16 mouse cellular contexts compared by ENCODE assay signal in the genomic region with DNA sequence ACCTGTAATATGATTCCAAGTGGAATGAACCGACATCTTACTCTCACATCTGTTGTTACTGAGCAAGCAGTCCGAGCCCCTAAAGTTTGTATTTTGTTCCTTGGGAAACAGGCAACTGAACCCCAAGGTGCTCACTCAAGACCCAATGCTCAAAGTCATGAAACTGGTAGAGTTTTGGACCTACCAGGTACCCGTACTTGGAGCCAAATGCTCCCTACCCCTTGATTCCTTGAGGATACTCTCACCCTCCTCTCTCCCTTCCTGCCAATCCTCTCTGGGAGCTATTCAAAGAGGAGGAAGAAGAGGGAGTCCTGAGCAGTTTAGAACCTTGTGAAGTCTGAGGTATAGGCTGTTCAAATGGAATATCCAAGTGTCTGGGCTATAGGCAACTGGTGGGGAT. TPM values are rescaled to one million over a fixed set of nuclear protein-coding genes. Genes with fewer than 3 reads are reported as not detected.
DNase-seq lines count a peak whose midpoint lies in the region; ATAC-seq and TF ChIP-seq lines count a peak whose summit lies in the region.
"Had no signal": no experiment of that assay in that cellular context is flagged by ENCODE, and none has a peak within 500 bp of the region (broad histone marks: within the 10 kb centered on the region; RNA-seq: fewer than 3 reads in every experiment).

No protein-coding gene starts in this region.

- 88% methylated on average over 3 of the region's 3 CpGs for WGBS in forebrain, embryonic 13.5 days
- WGBS in forebrain, embryonic 11.5 days: 75% methylated on average over 3 of the region's 3 CpGs
- WGBS in kidney, embryonic 14.5 days: 66% methylated on average over 3 of the region's 3 CpGs
- 71% methylated on average over 3 of the region's 3 CpGs for WGBS in liver, embryonic 13.5 days (ENCODE audit: insufficient replicate concordance)

- no peaks in the 10 kb centered on the region for H3K36me3 ChIP-seq in forebrain, embryonic 13.5 days (ENCODE audit: poor library complexity, severe bottlenecking)
- H3K36me3 ChIP-seq in forebrain, embryonic 11.5 days (ENCODE audit: control insufficient read depth, insufficient read depth, low read length): no peaks in the 10 kb centered on the region
- H3K36me3 ChIP-seq in kidney, embryonic 14.5 days (ENCODE audit: control insufficient read depth, insufficient read depth, low read length): no peaks in the 10 kb centered on the region
- H3K36me3 ChIP-seq in ES-E14 (ENCODE audit: control insufficient read depth, insufficient read depth, low read length, poor library complexity, severe bottlenecking): no peaks in the 10 kb centered on the region
- no peaks in the 10 kb centered on the region for H3K36me3 ChIP-seq in liver, embryonic 13.5 days
- H3K36me3 ChIP-seq: embryonic facial prominence, embryonic 15.5 days had no signal

- in situ Hi-C loops in ES-E14 (cut with MboI; ENCODE audit: low sequenced_read_pairs in 2 of 2, unreplicated experiment in 2 of 2): no loop called here

- H3K9me3 ChIP-seq in forebrain, embryonic 13.5 days (replicated peaks): no peaks in the 10 kb centered on the region
- no peaks in the 10 kb centered on the region for H3K9me3 ChIP-seq in forebrain, embryonic 11.5 days (ENCODE audit: control insufficient read depth, low read length)
- no peaks in the 10 kb centered on the region for H3K9me3 ChIP-seq in kidney, embryonic 14.5 days (ENCODE audit: control insufficient read depth, low read length)
- H3K9me3 ChIP-seq in ES-E14 (ENCODE audit: control insufficient read depth, insufficient read depth, low read depth, low read length): no peaks in the 10 kb centered on the region
- H3K9me3 ChIP-seq in liver, embryonic 13.5 days (replicated peaks): no peaks in the 10 kb centered on the region
- H3K9me3 ChIP-seq: embryonic facial prominence, embryonic 15.5 days had no signal

- peak overlapping the region; percentile 64 for H3K4me2 ChIP-seq in forebrain, embryonic 13.5 days
- H3K4me2 ChIP-seq in forebrain, embryonic 11.5 days (ENCODE audit: low read depth, low read length, severe bottlenecking): no peak overlapping the region
- H3K4me2 ChIP-seq in kidney, embryonic 14.5 days (replicated peaks; ENCODE audit: low read depth, low read length): peak overlapping the region; percentile 42; the same call in 1 of the 2 replicates
- H3K4me2 ChIP-seq in liver, embryonic 13.5 days: peak overlapping the region; percentile 75

- H3K27ac ChIP-seq in forebrain, embryonic 13.5 days: no peak overlapping the region
- no peak overlapping the region for H3K27ac ChIP-seq in forebrain, embryonic 11.5 days (ENCODE audit: low read depth, low read length)
- H3K27ac ChIP-seq in kidney, embryonic 14.5 days (ENCODE audit: low read depth, low read length): no peak overlapping the region
- no peak overlapping the region for H3K27ac ChIP-seq in ES-E14 (ENCODE audit: insufficient read depth, low read depth, low read length, poor library complexity, severe bottlenecking)
- peak overlapping the region; percentile 96 for H3K27ac ChIP-seq in liver, embryonic 13.5 days
- H3K27ac ChIP-seq: embryonic facial prominence, embryonic 15.5 days; left cerebral cortex, adult 2 months had no signal

- H3K4me3 ChIP-seq in forebrain, embryonic 13.5 days: no peak overlapping the region
- H3K4me3 ChIP-seq in forebrain, embryonic 11.5 days (ENCODE audit: low read depth, low read length): no peak overlapping the region
- no peak overlapping the region for H3K4me3 ChIP-seq in kidney, embryonic 14.5 days (ENCODE audit: low read length)
- peak overlapping the region; percentile 42 to 83; a peak in 3 of 4 replicates for H3K4me3 ChIP-seq in ES-E14 (ENCODE audit: insufficient read depth in 1 of 2, low read depth in 1 of 2, low read length in 2 of 2, poor library complexity in 1 of 2, severe bottlenecking in 1 of 2)
- H3K4me3 ChIP-seq in liver, embryonic 13.5 days (replicated peaks): peak overlapping the region; percentile 92

- peaks cover 24% of the 10 kb centered on the region for H3K4me1 ChIP-seq in forebrain, embryonic 13.5 days
- no peaks in the 10 kb centered on the region for H3K4me1 ChIP-seq in forebrain, embryonic 11.5 days (replicated peaks; ENCODE audit: control insufficient read depth, insufficient read depth, low read length)
- H3K4me1 ChIP-seq in kidney, embryonic 14.5 days (ENCODE audit: control insufficient read depth, insufficient read depth, low read length): peaks cover 29% of the 10 kb centered on the region
- H3K4me1 ChIP-seq in ES-E14 (ENCODE audit: control insufficient read depth in 2 of 2, insufficient read depth in 2 of 2, low read length in 2 of 2, poor library complexity in 1 of 2): peaks cover 4 to 17% of the 10 kb centered on the region in 2 experiments
- H3K4me1 ChIP-seq in liver, embryonic 13.5 days (replicated peaks): peaks cover 74% of the 10 kb centered on the region

- H3K27me3 ChIP-seq in forebrain, embryonic 13.5 days: no peaks in the 10 kb centered on the region
- H3K27me3 ChIP-seq in forebrain, embryonic 11.5 days (ENCODE audit: control insufficient read depth, insufficient read depth, low read length): no peaks in the 10 kb centered on the region
- H3K27me3 ChIP-seq in kidney, embryonic 14.5 days (ENCODE audit: control insufficient read depth, insufficient read depth, low read length): no peaks in the 10 kb centered on the region
- H3K27me3 ChIP-seq in liver, embryonic 13.5 days: no peaks in the 10 kb centered on the region
- H3K27me3 ChIP-seq: embryonic facial prominence, embryonic 15.5 days had no signal

- no peak overlapping the region for H3K9ac ChIP-seq in forebrain, embryonic 13.5 days
- no peak overlapping the region for H3K9ac ChIP-seq in forebrain, embryonic 11.5 days (ENCODE audit: low read length)
- H3K9ac ChIP-seq in kidney, embryonic 14.5 days (ENCODE audit: low read depth, low read length): no peak overlapping the region
- H3K9ac ChIP-seq in ES-E14 (ENCODE audit: insufficient read depth, low read depth, low read length, poor library complexity, severe bottlenecking): no peak overlapping the region
- peak overlapping the region; percentile 96; the same call in 1 of the 2 replicates for H3K9ac ChIP-seq in liver, embryonic 13.5 days
- H3K9ac ChIP-seq: embryonic facial prominence, embryonic 15.5 days; lung, embryonic 14.5 days had no signal

- no peak for DNase-seq in forebrain, embryonic 11.5 days (ENCODE audit: low spot score)
- DNase-seq in kidney, postnatal 25 days: no peak
- no peak for DNase-seq in ES-E14 (ENCODE audit: low read depth, low spot score)
- DNase-seq in liver, embryonic 13.5 days: no peak
- no peak for DNase-seq in thymus, postnatal 14 days
- DNase-seq: gastrocnemius, postnatal 10 days; kidney, adult 2 months; lung, embryonic 14.5 days; spleen, adult 18-20 months had no signal

- ATAC-seq in forebrain, embryonic 13.5 days: no peak
- ATAC-seq in forebrain, embryonic 11.5 days (replicated peaks; ENCODE audit: low FRiP score): no peak
- no peak for ATAC-seq in kidney, embryonic 14.5 days (ENCODE audit: low FRiP score, low TSS enrichment)
- ATAC-seq in liver, embryonic 13.5 days (ENCODE audit: low read depth): no peak
- ATAC-seq in granulocyte monocyte progenitor cell, adult 5-6 weeks (replicated peaks; ENCODE audit: poor library complexity, severe bottlenecking): no peak

TF ChIP-seq in ES-E14, 5 proteins besides CTCF, POLR2A, EP300 and RAD21 (continues in another document):
- TF ChIP-seq ZC3H11A (IDR thresholded peaks at IDR 0.05; ENCODE audit: borderline replicate concordance, low read depth, low read length): no peak
- no peak for TF ChIP-seq CHD2 (IDR thresholded peaks at IDR 0.05; ENCODE audit: low read depth, low read length)
- no peak for TF ChIP-seq HCFC1 (IDR thresholded peaks at IDR 0.05; ENCODE audit: borderline replicate concordance, insufficient read depth, low read length)

RNA-seq across cellular contexts. Expression of a gene that starts 1.9 kb away (rescaled TPM):
- polyA plus RNA-seq in forebrain, embryonic 13.5 days (2015; fragmentation: Nextera tagmentation; extraction: Ambion mirVana): 83.0 and 88.7 TPM in 2 replicates
- polyA plus RNA-seq in forebrain, embryonic 11.5 days (2014; fragmentation: Nextera tagmentation; extraction: Ambion mirVana): 75.0 and 77.3 TPM in 2 replicates
- polyA plus RNA-seq in kidney, embryonic 14.5 days (2014; fragmentation: Nextera tagmentation; extraction: Ambion mirVana): 117 and 137 TPM in 2 replicates
- total RNA-seq in ES-E14 (2012; rRNA removed): 25.1 and 32.3 TPM in 2 replicates
- polyA plus RNA-seq in liver, embryonic 13.5 days (2015; fragmentation: Nextera tagmentation; extraction: Ambion mirVana): 28.4 and 29.7 TPM in 2 replicates
- 21.5 and 24.7 TPM in 2 replicates for total RNA-seq in granulocyte monocyte progenitor cell, adult 5-6 weeks (2014; fragmentation: Nextera tagmentation)
- total RNA-seq in granulocyte monocyte progenitor cell, adult 5-6 weeks (2017): 26.2 and 30.1 TPM in 2 replicates

RNA-seq across cellular contexts. Expression of a gene that starts 11.5 kb away (rescaled TPM):
- polyA plus RNA-seq in forebrain, embryonic 13.5 days (2015; fragmentation: Nextera tagmentation; extraction: Ambion mirVana): 194 and 203 TPM in 2 replicates
- polyA plus RNA-seq in forebrain, embryonic 11.5 days (2014; fragmentation: Nextera tagmentation; extraction: Ambion mirVana): 164 and 185 TPM in 2 replicates
- 201 and 234 TPM in 2 replicates for polyA plus RNA-seq in kidney, embryonic 14.5 days (2014; fragmentation: Nextera tagmentation; extraction: Ambion mirVana)
- total RNA-seq in ES-E14 (2012; rRNA removed): 142 and 147 TPM in 2 replicates
- polyA plus RNA-seq in liver, embryonic 13.5 days (2015; fragmentation: Nextera tagmentation; extraction: Ambion mirVana): 131 and 133 TPM in 2 replicates
- 132 and 207 TPM in 2 replicates for total RNA-seq in granulocyte monocyte progenitor cell, adult 5-6 weeks (2014; fragmentation: Nextera tagmentation)
- total RNA-seq in granulocyte monocyte progenitor cell, adult 5-6 weeks (2017): 94.5 and 125 TPM in 2 replicates

RNA-seq across cellular contexts. Expression of a gene that starts 18.5 kb away (rescaled TPM):
- not detected in 2 replicates for polyA plus RNA-seq in forebrain, embryonic 13.5 days (2015; fragmentation: Nextera tagmentation; extraction: Ambion mirVana)
- not detected in 2 replicates for polyA plus RNA-seq in forebrain, embryonic 11.5 days (2014; fragmentation: Nextera tagmentation; extraction: Ambion mirVana)
- polyA plus RNA-seq in kidney, embryonic 14.5 days (2014; fragmentation: Nextera tagmentation; extraction: Ambion mirVana): not detected in 2 replicates
- 0.27 and 0.69 TPM in 2 replicates for total RNA-seq in ES-E14 (2012; rRNA removed)
- not detected in 2 replicates for polyA plus RNA-seq in liver, embryonic 13.5 days (2015; fragmentation: Nextera tagmentation; extraction: Ambion mirVana)
- total RNA-seq in granulocyte monocyte progenitor cell, adult 5-6 weeks (2014; fragmentation: Nextera tagmentation): not detected in 2 replicates
- not detected in 2 replicates for total RNA-seq in granulocyte monocyte progenitor cell, adult 5-6 weeks (2017)
- total RNA-seq: gastrocnemius, postnatal 10 days; left cerebral cortex, adult 2 months; megakaryocyte-erythroid progenitor cell, adult 5-6 weeks; neutrophil, adult 5-6 weeks had no signal
- polyA plus RNA-seq: embryonic facial prominence, embryonic 15.5 days; kidney, adult 2 months; lung, embryonic 14.5 days had no signal

RNA-seq across cellular contexts. Expression of a gene that starts 56.9 kb away (rescaled TPM):
- 7.7 and 8.5 TPM in 2 replicates for polyA plus RNA-seq in forebrain, embryonic 13.5 days (2015; fragmentation: Nextera tagmentation; extraction: Ambion mirVana)
- 8.3 and 8.5 TPM in 2 replicates for polyA plus RNA-seq in forebrain, embryonic 11.5 days (2014; fragmentation: Nextera tagmentation; extraction: Ambion mirVana)
- 4.9 and 5.7 TPM in 2 replicates for polyA plus RNA-seq in kidney, embryonic 14.5 days (2014; fragmentation: Nextera tagmentation; extraction: Ambion mirVana)
- 1.2 and 1.6 TPM in 2 replicates for total RNA-seq in ES-E14 (2012; rRNA removed)
- polyA plus RNA-seq in liver, embryonic 13.5 days (2015; fragmentation: Nextera tagmentation; extraction: Ambion mirVana): 0.73 and 0.94 TPM in 2 replicates
- total RNA-seq in granulocyte monocyte progenitor cell, adult 5-6 weeks (2014; fragmentation: Nextera tagmentation): 2.6 and 3.7 TPM in 2 replicates
- 1.5 and 4.9 TPM in 2 replicates for total RNA-seq in granulocyte monocyte progenitor cell, adult 5-6 weeks (2017)

Comparison
In these comparisons a context has a peak if more than half of its experiments do, and no peak if none do; other contexts are left out.
1. H3K4me3 ChIP-seq: peak in ES-E14 (2 of 2) and liver, embryonic 13.5 days (single experiment); none in forebrain, embryonic 13.5 days (single experiment), forebrain, embryonic 11.5 days (single experiment) and kidney, embryonic 14.5 days (single experiment).